Mouse (Mus musculus): ENCODE measurements around the gene Aspdh. TPM values are rescaled to one million over a fixed set of nuclear protein-coding genes. Genes with fewer than 3 reads are reported as not detected.

The Aspdh gene
- polyA plus RNA-seq, 1 experiment from 2014 or later = 1.1 TPM

GRCm38 (mm10) chr7:44486927-44487575 is 21.9 kb downstream of the Aspdh start:
- H3K27me3 ChIP-seq (ENCODE audit: control insufficient read depth, insufficient read depth, low read length) = no peaks in the 10 kb centered on the region
- ATAC-seq (ENCODE audit: insufficient number of reproducible peaks, insufficient read depth, low FRiP score, low read depth) = no peak
- H3K4me1 ChIP-seq (ENCODE audit: control insufficient read depth, insufficient read depth, low read length) = no peaks in the 10 kb centered on the region
- no peaks in the 10 kb centered on the region for H3K9me3 ChIP-seq (ENCODE audit: control insufficient read depth, low read depth, low read length)
- WGBS = 70% methylated on average over 13 of the region's 13 CpGs
- H3K36me3 ChIP-seq (ENCODE audit: control insufficient read depth, insufficient read depth, low read length) = peaks cover 23% of the 10 kb centered on the region
- H3K9ac ChIP-seq (replicated peaks; ENCODE audit: low read depth, low read length) = no peak overlapping the region
- H3K27ac ChIP-seq (ENCODE audit: low read length) = no peak overlapping the region
- H3K4me2 ChIP-seq (replicated peaks; ENCODE audit: low read depth, low read length) = no peak overlapping the region
- no peak overlapping the region for H3K4me3 ChIP-seq (ENCODE audit: low read depth, low read length)

- Histone ChIP-seq H3K9me3 (ENCODE audit: control insufficient read depth, low read depth, low read length) (no peaks in the 10 kb centered on the region), H3K4me3 (ENCODE audit: low read depth, low read length) (no peak overlapping the region), H3K36me3 (ENCODE audit: control insufficient read depth, insufficient read depth, low read length) (peaks cover 31% of the 10 kb centered on the region), H3K27ac (ENCODE audit: low read length) (no peak overlapping the region), H3K9ac (replicated peaks; ENCODE audit: low read depth, low read length) (no peak overlapping the region), H3K4me1 (ENCODE audit: control insufficient read depth, insufficient read depth, low read length) (no peaks in the 10 kb centered on the region), H3K27me3 (ENCODE audit: control insufficient read depth, insufficient read depth, low read length) (no peaks in the 10 kb centered on the region), H3K4me2 (replicated peaks; ENCODE audit: low read depth, low read length) (no peak overlapping the region)
- WGBS = 87% methylated on average over 7 of the region's 7 CpGs
- no peak for ATAC-seq (ENCODE audit: insufficient number of reproducible peaks, insufficient read depth, low FRiP score, low read depth)
Observed at GRCm38 (mm10) chr7:44487936-44488335, 22.7 kb downstream of the Aspdh start.

- 89% methylated on average over 8 of the region's 8 CpGs for WGBS
- no peak for ATAC-seq (ENCODE audit: insufficient number of reproducible peaks, insufficient read depth, low FRiP score, low read depth)
- no peaks in the 10 kb centered on the region for H3K4me1 ChIP-seq (ENCODE audit: control insufficient read depth, insufficient read depth, low read length)
- no peak overlapping the region for H3K4me3 ChIP-seq (ENCODE audit: low read depth, low read length)
- no peak overlapping the region for H3K9ac ChIP-seq (replicated peaks; ENCODE audit: low read depth, low read length)
- no peak overlapping the region for H3K4me2 ChIP-seq (replicated peaks; ENCODE audit: low read depth, low read length)
- H3K27me3 ChIP-seq (ENCODE audit: control insufficient read depth, insufficient read depth, low read length) = no peaks in the 10 kb centered on the region
- H3K9me3 ChIP-seq (ENCODE audit: control insufficient read depth, low read depth, low read length) = no peaks in the 10 kb centered on the region
- H3K27ac ChIP-seq (ENCODE audit: low read length) = no peak overlapping the region
- H3K36me3 ChIP-seq (ENCODE audit: control insufficient read depth, insufficient read depth, low read length) = peaks cover 34% of the 10 kb centered on the region
Observed at GRCm38 (mm10) chr7:44488545-44488944, 23.4 kb downstream of the Aspdh start.

GRCm38 (mm10) chr7:44490281-44490680 is 25.1 kb downstream of the Aspdh start:
- no peaks in the 10 kb centered on the region for H3K27me3 ChIP-seq (ENCODE audit: control insufficient read depth, insufficient read depth, low read length)
- H3K4me2 ChIP-seq (replicated peaks; ENCODE audit: low read depth, low read length) = no peak overlapping the region
- peaks cover 34% of the 10 kb centered on the region for H3K36me3 ChIP-seq (ENCODE audit: control insufficient read depth, insufficient read depth, low read length)
- H3K9me3 ChIP-seq (ENCODE audit: control insufficient read depth, low read depth, low read length) = no peaks in the 10 kb centered on the region
- no peak overlapping the region for H3K4me3 ChIP-seq (ENCODE audit: low read depth, low read length)
- H3K27ac ChIP-seq (ENCODE audit: low read length) = no peak overlapping the region
- H3K4me1 ChIP-seq (ENCODE audit: control insufficient read depth, insufficient read depth, low read length) = peaks cover 4% of the 10 kb centered on the region; the same call in 1 of the 2 replicates
- ATAC-seq (ENCODE audit: insufficient number of reproducible peaks, insufficient read depth, low FRiP score, low read depth) = no peak
- H3K9ac ChIP-seq (replicated peaks; ENCODE audit: low read depth, low read length) = no peak overlapping the region
- WGBS = 96% methylated on average over 4 of the region's 4 CpGs

- H3K27me3 ChIP-seq (ENCODE audit: control insufficient read depth, insufficient read depth, low read length) = no peaks in the 10 kb centered on the region
- H3K9ac ChIP-seq (replicated peaks; ENCODE audit: low read depth, low read length) = no peak overlapping the region
- no peak overlapping the region for H3K4me3 ChIP-seq (ENCODE audit: low read depth, low read length)
- ATAC-seq (ENCODE audit: insufficient number of reproducible peaks, insufficient read depth, low FRiP score, low read depth) = no peak
- H3K27ac ChIP-seq (ENCODE audit: low read length) = no peak overlapping the region
- H3K4me1 ChIP-seq (ENCODE audit: control insufficient read depth, insufficient read depth, low read length) = peaks cover 9% of the 10 kb centered on the region; the same call in 1 of the 2 replicates
- no peak overlapping the region for H3K4me2 ChIP-seq (replicated peaks; ENCODE audit: low read depth, low read length)
- peaks cover 34% of the 10 kb centered on the region for H3K36me3 ChIP-seq (ENCODE audit: control insufficient read depth, insufficient read depth, low read length)
- no peaks in the 10 kb centered on the region for H3K9me3 ChIP-seq (ENCODE audit: control insufficient read depth, low read depth, low read length)
- WGBS = 96% methylated on average over 5 of the region's 5 CpGs
Observed at GRCm38 (mm10) chr7:44491391-44491790, 26.2 kb downstream of the Aspdh start.

- Histone ChIP-seq H3K27me3 (ENCODE audit: control insufficient read depth, insufficient read depth, low read length) (no peaks in the 10 kb centered on the region), H3K9ac (replicated peaks; ENCODE audit: low read depth, low read length) (no peak overlapping the region), H3K27ac (ENCODE audit: low read length) (no peak overlapping the region), H3K4me3 (ENCODE audit: low read depth, low read length) (no peak overlapping the region), H3K4me1 (ENCODE audit: control insufficient read depth, insufficient read depth, low read length) (peaks cover 15% of the 10 kb centered on the region; the same call in 1 of the 2 replicates), H3K4me2 (replicated peaks; ENCODE audit: low read depth, low read length) (no peak overlapping the region), H3K9me3 (ENCODE audit: control insufficient read depth, low read depth, low read length) (no peaks in the 10 kb centered on the region), H3K36me3 (ENCODE audit: control insufficient read depth, insufficient read depth, low read length) (peaks cover 34% of the 10 kb centered on the region)
- ATAC-seq (ENCODE audit: insufficient number of reproducible peaks, insufficient read depth, low FRiP score, low read depth) = no peak
- 91% methylated on average over 21 of the region's 21 CpGs for WGBS
Observed at GRCm38 (mm10) chr7:44492166-44492826, 27.1 kb downstream of the Aspdh start.

GRCm38 (mm10) chr7:44494681-44495080 is 29.5 kb downstream of the Aspdh start:
- Histone ChIP-seq H3K9ac (replicated peaks; ENCODE audit: low read depth, low read length) (no peak overlapping the region), H3K36me3 (ENCODE audit: control insufficient read depth, insufficient read depth, low read length) (peaks cover 34% of the 10 kb centered on the region), H3K27ac (ENCODE audit: low read length) (no peak overlapping the region), H3K4me1 (ENCODE audit: control insufficient read depth, insufficient read depth, low read length) (peaks cover 16% of the 10 kb centered on the region; the same call in 1 of the 2 replicates), H3K9me3 (ENCODE audit: control insufficient read depth, low read depth, low read length) (no peaks in the 10 kb centered on the region), H3K4me3 (ENCODE audit: low read depth, low read length) (no peak overlapping the region), H3K27me3 (ENCODE audit: control insufficient read depth, insufficient read depth, low read length) (no peaks in the 10 kb centered on the region), H3K4me2 (replicated peaks; ENCODE audit: low read depth, low read length) (no peak overlapping the region; the same call in 1 of the 2 replicates)
- ATAC-seq (ENCODE audit: insufficient number of reproducible peaks, insufficient read depth, low FRiP score, low read depth) = no peak
- WGBS = 91% methylated on average over 12 of the region's 12 CpGs

- H3K27me3 ChIP-seq (ENCODE audit: control insufficient read depth, insufficient read depth, low read length) = no peaks in the 10 kb centered on the region
- H3K4me1 ChIP-seq (ENCODE audit: control insufficient read depth, insufficient read depth, low read length) = peaks cover 16% of the 10 kb centered on the region; the same call in 1 of the 2 replicates
- no peak overlapping the region for H3K27ac ChIP-seq (ENCODE audit: low read length)
- H3K9ac ChIP-seq (replicated peaks; ENCODE audit: low read depth, low read length) = no peak overlapping the region
- 83% methylated on average over 7 of the region's 7 CpGs for WGBS
- H3K4me2 ChIP-seq (replicated peaks; ENCODE audit: low read depth, low read length) = peak overlapping the region; percentile 56; the same call in 1 of the 2 replicates
- H3K36me3 ChIP-seq (ENCODE audit: control insufficient read depth, insufficient read depth, low read length) = peaks cover 30% of the 10 kb centered on the region
- peak overlapping the region; percentile 56; the same call in 1 of the 2 replicates for H3K4me3 ChIP-seq (ENCODE audit: low read depth, low read length)
- no peak for ATAC-seq (ENCODE audit: insufficient number of reproducible peaks, insufficient read depth, low FRiP score, low read depth)
- H3K9me3 ChIP-seq (ENCODE audit: control insufficient read depth, low read depth, low read length) = no peaks in the 10 kb centered on the region
Observed at GRCm38 (mm10) chr7:44495086-44495485, 29.9 kb downstream of the Aspdh start.

Measured in stomach, embryonic 14.5 days (tissue).